Mouse (Mus musculus) cortical plate, adult 2 months (tissue): ENCODE measurements at regions not wholly inside any gene's neighbourhood (a gene's known extent, or its start where the extent isn't known, plus 50 kb on each side); places are given as distances from the start of the nearest gene placed in this dataset.

Experiments
- CTCF ChIP-seq: fragments of 200-500 bp; IDR thresholded peaks from 2 replicates; pipeline ENCODE4 v1.5.1; 2011; ENCODE audit warnings: mild to moderate bottlenecking, control low read depth, low read length; ENCODE audit not compliant: insufficient read depth; ENCODE audit errors: extremely low read depth
- POLR2A ChIP-seq: fragments of 200-500 bp; IDR thresholded peaks from 2 replicates; pipeline ENCODE4 v1.6.1; 2011; ENCODE audit warnings: mild to moderate bottlenecking, low read length, control low read depth; ENCODE audit not compliant: insufficient read depth; ENCODE audit errors: extremely low read depth

DNA sequence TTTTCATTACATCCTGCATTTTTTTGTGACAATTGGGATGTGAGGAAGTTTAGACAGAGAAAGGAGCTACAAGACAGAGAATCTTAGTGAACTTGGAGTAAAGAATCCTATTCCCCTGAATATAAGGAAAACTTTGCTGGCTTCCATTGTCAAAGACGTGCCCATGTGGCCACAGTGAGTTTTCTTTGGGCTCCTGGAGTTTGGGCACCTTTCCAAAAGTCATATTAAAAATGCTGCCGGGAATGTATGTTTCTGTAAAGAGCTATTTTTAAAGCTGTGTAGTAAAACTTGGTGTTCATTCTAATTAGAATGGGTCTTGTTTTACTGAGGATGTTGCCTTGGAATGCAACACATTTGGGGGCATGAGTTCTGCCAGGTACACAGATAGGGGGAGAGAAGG lies 387.3 kb downstream of the Hdgfl1 start:
- TF ChIP-seq CTCF (no peak), POLR2A (no peak)
